Mouse (Mus musculus) spleen, embryonic (tissue): ENCODE measurements around the gene Pole4.
"Not testable (repeated sequence)": the region's sequence is repeated elsewhere in the genome, so short reads cannot be mapped to it uniquely, and the experiment has no call there.

Experiments
- CTCF ChIA-PET: fragments of 350-600 bp; sonication (Branson Sonifier 250); formaldehyde crosslinking; loops from one replicate; lab custom pipeline; 2022; lab: Charles Lee

Pole4 gene

DNA sequence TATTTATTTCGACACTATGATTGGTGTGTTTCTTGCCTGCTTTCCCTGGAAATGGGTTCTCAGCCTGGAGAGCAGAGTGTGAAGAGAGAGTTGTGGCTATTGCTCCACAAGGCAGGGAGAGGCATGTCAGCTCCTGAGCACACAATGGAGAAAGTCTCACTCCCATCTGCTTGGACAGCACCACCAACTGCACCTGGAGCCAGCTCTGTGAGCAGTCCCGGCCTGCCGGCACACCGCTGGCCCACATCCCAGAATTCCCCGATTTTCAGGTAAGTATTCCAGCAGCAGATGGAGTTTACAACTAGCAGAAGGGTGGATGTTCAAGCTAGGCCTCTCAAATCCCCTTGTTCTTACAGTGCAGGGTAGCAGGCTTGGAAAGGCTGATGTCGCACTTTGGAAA is 10.1 kb upstream of the Pole4 start:
- CTCF ChIA-PET, result interaction anchor here (0.6 kb wide), 1 partner anchor 65 kb away, joined by 3 read pairs; no protein-coding TSS in a partner anchor

- CTCF ChIA-PET, result interaction anchor here (0.6 to 0.7 kb wide), 2 partner anchors 12 to 442 kb away, joined by 4 to 8 read pairs; partner anchors contain the start of genes 1700003E16Rik and Wdr54
Observed at GRCm38 (mm10) chr6:82714841-82715240, 9.7 kb upstream of the Pole4 start.

DNA sequence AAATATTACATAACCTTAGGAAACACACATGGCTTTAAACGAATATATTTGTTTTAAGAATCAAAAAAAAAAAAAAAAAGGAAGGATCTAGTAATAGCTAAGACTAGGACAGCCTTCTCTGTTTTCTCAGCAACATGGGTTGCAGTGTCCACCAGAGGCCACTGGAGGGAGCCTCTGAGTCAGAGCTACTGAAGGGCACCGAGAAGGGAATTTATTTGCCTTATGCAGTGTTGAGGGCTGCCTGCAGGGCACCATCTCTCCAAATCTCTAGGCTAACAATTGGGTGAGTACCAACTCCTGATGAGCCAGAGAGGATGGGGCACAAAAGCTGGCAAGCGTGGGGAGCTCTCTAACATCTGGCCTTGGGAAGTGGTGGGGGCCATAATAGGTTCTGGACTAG is 9.1 kb upstream of the Pole4 start:
- CTCF ChIA-PET, result interaction anchor here (0.6 to 0.7 kb wide), 3 partner anchors 12 to 898 kb away, joined by 3 to 8 read pairs (median 4); partner anchors contain the start of genes 1700003E16Rik and Wdr54

DNA sequence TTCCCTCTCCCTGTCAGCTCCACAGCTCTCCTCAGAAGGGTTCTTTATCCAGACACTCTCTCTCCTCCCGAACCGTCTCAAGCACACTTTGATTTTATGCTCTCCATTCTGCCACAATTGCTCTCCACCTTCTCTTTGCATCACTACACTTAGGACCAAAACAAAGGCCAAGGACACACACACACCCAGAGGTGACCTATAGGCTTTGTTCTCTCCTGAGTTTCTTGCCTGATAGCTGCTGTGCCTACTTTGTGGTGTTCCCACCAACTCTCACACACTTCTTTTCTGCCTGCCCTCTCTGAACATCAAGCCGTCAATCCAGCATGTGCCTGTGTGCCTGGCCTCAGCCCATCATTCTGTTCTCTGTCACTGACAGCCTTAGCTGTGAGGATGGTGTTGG is 2.6 kb upstream of the Pole4 start:
- CTCF ChIA-PET, result no interaction called here

DNA sequence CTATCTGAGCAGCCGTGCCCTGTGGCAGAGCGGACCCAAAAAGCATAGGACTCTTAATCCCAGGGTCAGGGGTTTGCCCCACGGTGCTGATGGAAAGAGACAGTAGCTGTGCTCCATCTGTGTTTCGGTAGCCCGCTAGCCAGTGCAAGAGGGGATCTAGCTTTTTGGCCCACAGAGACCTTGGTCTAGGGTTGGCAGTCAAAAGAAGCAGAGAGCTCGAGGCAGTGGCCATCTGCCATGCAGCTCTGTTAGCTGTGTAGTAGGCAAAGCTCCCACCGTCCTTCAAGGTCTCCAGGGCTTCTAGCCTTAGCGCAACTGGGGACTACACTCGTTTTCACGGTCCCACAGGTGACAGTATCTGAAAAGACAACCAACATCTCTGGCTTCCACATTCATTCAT is 2.1 kb upstream of the Pole4 start:
- CTCF ChIA-PET, result no interaction called here

DNA sequence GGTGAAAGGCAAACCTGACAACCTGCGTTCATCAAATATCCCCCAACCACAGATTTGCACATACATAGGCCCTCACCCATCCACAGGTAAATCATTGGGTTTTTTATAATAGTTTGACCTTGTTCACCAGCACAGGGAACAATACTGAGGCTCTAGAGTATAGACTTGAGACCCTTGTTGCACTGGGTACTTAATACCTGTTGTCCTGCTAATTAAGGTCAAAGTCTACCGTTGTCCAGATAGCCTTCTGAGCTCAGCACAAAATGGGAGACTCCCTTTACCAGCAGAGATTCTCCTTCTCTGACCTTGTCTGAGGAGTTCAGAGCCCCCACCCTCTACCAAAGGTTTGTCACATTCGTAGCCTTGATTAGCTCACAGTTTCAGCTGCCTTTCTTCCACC is 1.5 kb downstream of the Pole4 start:
- CTCF ChIA-PET, result no interaction called here

GRCm38 (mm10) chr6:82702593-82703017 is 2.6 kb downstream of the Pole4 start:
- CTCF ChIA-PET, result interaction anchor here (0.8 to 1.7 kb wide), 3 partner anchors 12 to 727 kb away, joined by 3 to 4 read pairs (median 4); no protein-coding TSS in a partner anchor

- CTCF ChIA-PET, result interaction anchor here (1.7 kb wide), 1 partner anchor 49 kb away, joined by 3 read pairs; no protein-coding TSS in a partner anchor
Observed at GRCm38 (mm10) chr6:82701296-82701695, 3.9 kb downstream of the Pole4 start.

- CTCF ChIA-PET, result no interaction called here
Observed at GRCm38 (mm10) chr6:82699831-82700230, 5.3 kb downstream of the Pole4 start.

GRCm38 (mm10) chr6:82696736-82697135 is 8.4 kb downstream of the Pole4 start:
- CTCF ChIA-PET, result no interaction called here

GRCm38 (mm10) chr6:82694668-82695067 is 10.5 kb downstream of the Pole4 start:
- CTCF ChIA-PET, result no interaction called here

DNA sequence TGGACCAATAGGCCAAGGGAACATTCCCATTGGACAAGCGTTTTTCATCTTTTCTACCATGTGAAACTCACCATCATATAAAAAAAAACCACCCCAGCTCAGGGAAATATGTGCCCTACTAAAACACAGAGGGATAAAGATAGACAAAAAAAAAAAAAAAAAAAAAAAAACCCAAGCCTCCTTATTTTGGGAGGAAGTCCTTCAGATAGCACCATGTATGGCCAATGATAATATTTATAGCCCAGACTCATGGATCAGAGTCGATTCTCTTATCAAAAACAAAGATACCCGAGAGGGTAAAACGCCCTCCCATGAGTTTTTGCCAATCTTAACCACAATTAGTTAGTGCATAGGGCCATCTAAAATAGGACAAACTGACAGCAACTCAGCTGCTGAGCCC is 15.7 kb downstream of the Pole4 start:
- CTCF ChIA-PET, result no interaction called here

DNA sequence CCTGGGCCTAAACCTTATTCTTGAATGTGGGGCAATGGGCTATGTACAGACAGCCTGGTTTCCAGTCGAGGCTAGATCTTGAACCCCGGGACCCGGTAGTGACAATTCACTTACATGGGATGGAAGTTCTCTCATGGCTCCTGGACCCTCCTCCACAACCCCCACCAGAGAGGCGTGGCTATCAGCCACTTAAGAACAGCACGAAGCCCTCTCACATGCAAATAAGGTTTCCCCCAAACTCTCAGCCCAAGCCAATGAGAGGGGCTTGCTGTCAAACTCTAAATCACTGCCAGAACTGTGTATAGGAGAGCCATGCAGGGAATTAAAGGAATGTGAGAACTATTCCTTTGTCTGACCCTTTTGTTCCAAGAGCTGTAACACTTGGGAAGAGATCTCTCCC is 16.6 kb downstream of the Pole4 start:
- CTCF ChIA-PET, result not testable (repeated sequence)

DNA sequence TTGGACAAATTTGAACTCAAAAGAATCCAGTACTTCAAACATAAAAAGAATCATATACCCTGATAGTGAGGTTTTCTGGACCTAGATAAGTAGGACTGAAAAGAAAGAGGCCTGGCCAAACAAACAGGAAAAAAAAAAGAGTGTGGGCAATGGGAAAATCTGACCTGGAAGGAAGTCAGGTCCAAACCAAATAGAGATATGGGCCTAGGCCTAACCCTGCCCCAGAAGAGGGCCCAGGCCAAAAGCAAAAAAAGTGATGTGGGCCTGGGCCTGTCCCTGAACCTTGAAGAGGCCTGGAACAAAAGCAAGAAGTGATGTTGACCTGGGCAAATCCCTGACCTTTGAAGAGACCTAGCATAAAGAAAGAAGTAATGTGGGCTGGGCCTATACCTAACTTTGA is 21.0 kb downstream of the Pole4 start:
- CTCF ChIA-PET, result no interaction called here

GRCm38 (mm10) chr6:82679286-82679685 is 25.9 kb downstream of the Pole4 start:
- CTCF ChIA-PET, result not testable (repeated sequence)

- CTCF ChIA-PET, result not testable (repeated sequence)
Observed at GRCm38 (mm10) chr6:82677629-82678028, 27.5 kb downstream of the Pole4 start.

- CTCF ChIA-PET, result no interaction called here
Observed at GRCm38 (mm10) chr6:82666480-82666879, 38.7 kb downstream of the Pole4 start.

DNA sequence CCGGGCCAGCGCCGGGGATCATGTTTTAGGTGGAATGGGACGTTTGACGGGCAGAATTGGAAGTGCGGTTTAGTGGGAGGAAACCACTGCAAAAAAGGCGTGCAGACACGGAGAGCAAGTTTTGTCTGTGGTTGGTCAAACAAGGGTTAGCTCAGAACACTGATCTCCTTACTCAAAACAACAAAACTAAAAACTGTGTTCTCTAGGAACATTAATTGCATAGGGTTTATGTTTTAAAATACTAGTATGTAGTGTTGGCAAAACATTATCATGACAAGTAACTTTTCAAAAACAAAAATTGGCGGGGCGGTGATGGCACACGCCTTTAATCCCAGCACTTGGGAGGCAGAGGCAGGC is 52.0 kb downstream of the Pole4 start:
- CTCF ChIA-PET, result no interaction called here

GRCm38 (mm10) chr6:82652521-82653168 is 52.5 kb downstream of the Pole4 start:
- CTCF ChIA-PET, result interaction anchor here (1.0 kb wide), 1 partner anchor 49 kb away, joined by 3 read pairs; no protein-coding TSS in a partner anchor

DNA sequence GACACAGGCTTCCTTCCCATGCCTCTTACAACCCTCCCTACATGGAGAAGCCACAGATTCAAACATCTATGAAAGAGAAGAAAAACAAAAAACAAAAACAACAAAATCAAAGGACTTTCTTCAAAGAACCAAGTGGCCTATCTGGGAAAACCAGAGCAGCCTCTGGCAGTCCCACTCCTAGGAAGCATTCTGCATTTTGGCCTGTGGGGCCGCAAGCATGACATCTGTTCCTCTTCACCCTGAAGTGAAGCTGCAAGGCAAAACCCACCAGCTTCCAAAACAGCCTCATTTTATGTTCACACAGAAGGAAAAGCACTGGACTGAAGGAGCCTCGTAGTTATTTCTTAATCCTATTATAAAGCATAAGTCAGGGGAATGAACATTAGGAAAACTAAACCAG is 56.1 kb downstream of the Pole4 start:
- CTCF ChIA-PET, result no interaction called here

DNA sequence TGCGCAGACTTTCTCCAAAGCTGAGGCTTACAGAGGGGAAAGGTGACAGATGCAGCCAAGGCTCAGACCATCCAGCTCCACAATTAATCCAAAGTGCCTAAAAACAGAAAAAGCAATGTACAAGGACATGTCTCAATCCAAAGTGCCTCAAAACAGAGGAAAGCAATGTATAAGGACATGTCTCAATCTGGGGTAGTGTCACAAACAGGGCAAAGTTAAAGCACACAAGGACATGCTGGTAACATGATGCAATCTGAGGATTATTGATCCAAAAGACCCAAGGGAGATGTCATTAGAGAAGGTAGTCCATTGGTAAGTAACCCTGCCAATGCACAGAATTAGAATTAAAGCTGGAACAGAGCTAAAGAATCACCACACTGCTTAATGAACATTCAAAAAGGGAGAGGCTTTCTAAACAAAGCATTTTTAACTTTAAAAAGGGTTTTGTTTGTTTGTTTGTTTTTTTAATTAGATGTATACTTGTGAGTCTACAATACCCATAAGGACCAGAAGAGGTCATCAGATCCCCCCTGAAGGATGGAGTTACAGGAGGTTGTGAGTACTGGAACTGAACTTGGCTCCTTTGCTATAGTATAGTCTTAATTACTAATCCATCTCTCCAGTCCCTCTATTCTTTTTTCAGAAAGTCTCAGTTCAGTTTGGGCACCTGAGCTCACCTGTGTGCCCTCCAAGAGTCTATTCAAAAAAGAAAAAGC is 57.1 kb downstream of the Pole4 start:
- CTCF ChIA-PET, result no interaction called here

GRCm38 (mm10) chr6:82647001-82647400 is 58.2 kb downstream of the Pole4 start:
- CTCF ChIA-PET, result no interaction called here

GRCm38 (mm10) chr6:82640046-82640445 is 65.1 kb downstream of the Pole4 start:
- CTCF ChIA-PET, result no interaction called here
